Mouse (Mus musculus) central nervous system, embryonic 11.5 days (tissue): Measurements from ENCODE around the gene C2cd2. TPM values are rescaled to one million over a fixed set of nuclear protein-coding genes. Genes with fewer than 3 reads are reported as not detected.

Experiments used
- polyA plus RNA-seq: library from polyadenylated mRNA; depleted of rRNA; stranded (reverse); fragments of >200 nt; gene quantifications from 2 replicates; pipeline ENCODE4 v1.2.3, GENCODE M21; 2012; rRNA removed

The C2cd2 gene
- polyA plus RNA-seq: 11.4 and 14.0 TPM in 2 replicates

GRCm38 (mm10) chr16:97962151-97962948, at the start of gene C2cd2, which contains the start of gene Zbtb21:
C2cd2 (minus strand) TSS chr16:97962598.
Zbtb21 (minus strand) TSS chr16:97962622.

GRCm38 (mm10) chr16:97996616-97997382, 34.4 kb upstream of the C2cd2 start, which contains the start of gene B230307C23Rik:
B230307C23Rik (plus strand) TSS chr16:97997315.

GRCm38 (mm10) chr16:97851741-97852319, 110.6 kb downstream of the C2cd2 start, which contains the start of gene Prdm15:
Prdm15 (minus strand) TSS chr16:97851850.

Other genes starting within 250 kb of the C2cd2 start
- 0.67 and 1.1 TPM in 2 replicates for gene Ripk4, start 198.8 kb downstream of the C2cd2 start, polyA plus RNA-seq
- 17.8 and 24.6 TPM in 2 replicates for gene Prdm15, start 110.7 kb downstream of the C2cd2 start, polyA plus RNA-seq
- 16.7 and 19.3 TPM in 2 replicates for gene Zbtb21, start within 50 bp of the C2cd2 start, polyA plus RNA-seq
- gene B230307C23Rik, start 34.7 kb upstream of the C2cd2 start, polyA plus RNA-seq: 13.5 and 21.7 TPM in 2 replicates
- 13.6 and 13.8 TPM in 2 replicates for gene A630089N07Rik, start 119.9 kb upstream of the C2cd2 start, polyA plus RNA-seq